Mouse (Mus musculus) ES-E14 (cell line): Measurements from ENCODE around the gene Macf1.

Experiments
- HCFC1 ChIP-seq: IDR thresholded peaks from 2 replicates; pipeline ENCODE4 v1.6.1; 2012; ENCODE audit warnings: low read length, inconsistent platforms, borderline replicate concordance; ENCODE audit not compliant: insufficient read depth
- ZC3H11A ChIP-seq: IDR thresholded peaks from 2 replicates; pipeline ENCODE4 v1.6.1; 2012; ENCODE audit warnings: low read depth, mild to moderate bottlenecking, inconsistent platforms, low read length, borderline replicate concordance
- ZNF384 ChIP-seq: IDR thresholded peaks from 2 replicates; pipeline ENCODE4 v1.6.1; 2012; ENCODE audit warnings: low read depth, low read length, inconsistent platforms

DNA sequence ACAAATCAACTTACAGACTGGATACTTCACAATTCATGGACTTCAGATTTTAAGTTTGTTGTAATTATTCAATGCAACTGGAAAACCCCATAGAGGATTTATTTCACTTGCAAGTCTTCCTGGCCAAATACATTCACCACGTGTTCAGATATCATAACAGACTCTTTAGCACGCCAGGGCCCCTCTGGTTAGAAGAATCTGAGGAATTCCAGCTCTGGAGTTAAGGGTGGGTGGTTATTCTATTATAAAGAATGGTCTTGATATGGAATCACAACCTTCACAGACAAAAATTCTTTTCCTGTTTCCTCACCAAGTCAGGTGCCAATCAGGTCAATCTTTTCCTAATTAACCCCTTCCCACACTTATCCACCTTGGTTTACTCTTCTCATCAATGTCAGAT, 270.3 kb downstream of the Macf1 start:
- no peak for TF ChIP-seq HCFC1
- TF ChIP-seq ZNF384: no peak
- no peak for TF ChIP-seq ZC3H11A
